In genomic region chr17:14718801-14719200, GRCm38 (mm10) we compare ENCODE assay signal across 12 mouse cellular contexts. TPM values are rescaled to one million over a fixed set of nuclear protein-coding genes. Genes with fewer than 3 reads are reported as not detected.
DNase-seq lines count a peak whose midpoint lies in the region; ATAC-seq and TF ChIP-seq lines count a peak whose summit lies in the region.
"Had no signal": no experiment of that assay in that cellular context is flagged by ENCODE, and none has a peak within 500 bp of the region (broad histone marks: within the 10 kb centered on the region; RNA-seq: fewer than 3 reads in every experiment).

No protein-coding gene starts in this region.

- 65% methylated on average over 4 of the region's 4 CpGs for WGBS in kidney, postnatal 0 days

- TF ChIP-seq CTCF in kidney, postnatal 0 days (IDR thresholded peaks at IDR 0.05; ENCODE audit: low read depth): no peak

- peak; percentile 34 for DNase-seq in kidney, postnatal 0 days (ENCODE audit: low spot score)
- DNase-seq in kidney, postnatal 36 days: no peak
- DNase-seq in NIH3T3 (ENCODE audit: low read depth): peak; percentile 89
- peak; percentile 76 to 81 for DNase-seq in adrenal gland, postnatal 36 days
- DNase-seq in retina, postnatal 1 day: peak; percentile 58
- DNase-seq: cerebellum, postnatal 14 days; layer of hippocampus, adult 9-11 months had no signal

- no peaks in the 10 kb centered on the region for H3K4me1 ChIP-seq in kidney, postnatal 0 days (replicated peaks; ENCODE audit: insufficient read depth, low read length)

- no peaks in the 10 kb centered on the region for H3K27me3 ChIP-seq in kidney, postnatal 0 days (ENCODE audit: insufficient read depth, low read length)

- H3K36me3 ChIP-seq in kidney, postnatal 0 days (ENCODE audit: insufficient read depth, low read length): no peaks in the 10 kb centered on the region

- H3K27ac ChIP-seq in kidney, postnatal 0 days: no peak overlapping the region
- H3K27ac ChIP-seq: liver, embryonic 14.5 days; macrophage had no signal

- no peak overlapping the region for H3K4me3 ChIP-seq in kidney, postnatal 0 days (replicated peaks; ENCODE audit: low read depth, low read length)

- H3K4me2 ChIP-seq in kidney, postnatal 0 days (ENCODE audit: low read length): no peak overlapping the region

- H3K9me3 ChIP-seq in kidney, postnatal 0 days (replicated peaks; ENCODE audit: low read length): no peaks in the 10 kb centered on the region

- H3K9ac ChIP-seq in kidney, postnatal 0 days (ENCODE audit: low read depth, low read length): no peak overlapping the region
- H3K9ac ChIP-seq: liver, embryonic 14.5 days had no signal

- no peak; the same call in 1 of the 2 replicates for ATAC-seq in kidney, postnatal 0 days (replicated peaks; ENCODE audit: low FRiP score, low read depth)
- no peak for ATAC-seq in inflammation-experienced regulatory T-cells, adult 6 months
- ATAC-seq in cerebellum, adult (ENCODE audit: insufficient number of reproducible peaks, low FRiP score, low TSS enrichment): no peak
- ATAC-seq: midbrain, embryonic 16.5 days had no signal

RNA-seq across cellular contexts. Expression of gene Thbs2, which starts 24.8 kb away (rescaled TPM):
- polyA plus RNA-seq in kidney, postnatal 0 days (2015; fragmentation: Nextera tagmentation; extraction: Ambion mirVana): 24.6 and 29.5 TPM in 2 replicates
- 1 to 10 TPM; 2.7 to 3.5 TPM for total RNA-seq in adrenal gland, postnatal 36 days (2021)
- polyA plus RNA-seq in inflammation-experienced regulatory T-cells, adult 6 months (2017; shearing (Covaris generic)): under 1 TPM in 1 of 3 experiments, not detected in 2; 0.06 TPM
- polyA plus RNA-seq: macrophage had no signal

Comparison
In these comparisons a context has a peak if more than half of its experiments do, and no peak if none do; other contexts are left out.
1. DNase-seq: peak in kidney, postnatal 0 days (single experiment), NIH3T3 (single experiment), adrenal gland, postnatal 36 days (2 of 2) and retina, postnatal 1 day (single experiment); none in kidney, postnatal 36 days (0 of 2).
2. RNA of gene Thbs2, which starts 24.8 kb away (polyA plus RNA-seq): 24.6 to 29.5 TPM in kidney, postnatal 0 days; 0.06 TPM in inflammation-experienced regulatory T-cells, adult 6 months; every median in the first group is over 10 times any median in the second.